Mouse (Mus musculus): ENCODE measurements around the gene Spindoc. TPM values are rescaled to one million over a fixed set of nuclear protein-coding genes. Genes with fewer than 3 reads are reported as not detected.
A peak's percentile ranks its signal among the peaks of the same experiment; 100 is the strongest.
"Not testable (repeated sequence)": the region's sequence is repeated elsewhere in the genome, so short reads cannot be mapped to it uniquely, and the experiment has no call there.

Gene Spindoc
- total and polyA plus RNA-seq, 2 experiments from 2014 or later: 19.0 to 37.1 TPM

DNA sequence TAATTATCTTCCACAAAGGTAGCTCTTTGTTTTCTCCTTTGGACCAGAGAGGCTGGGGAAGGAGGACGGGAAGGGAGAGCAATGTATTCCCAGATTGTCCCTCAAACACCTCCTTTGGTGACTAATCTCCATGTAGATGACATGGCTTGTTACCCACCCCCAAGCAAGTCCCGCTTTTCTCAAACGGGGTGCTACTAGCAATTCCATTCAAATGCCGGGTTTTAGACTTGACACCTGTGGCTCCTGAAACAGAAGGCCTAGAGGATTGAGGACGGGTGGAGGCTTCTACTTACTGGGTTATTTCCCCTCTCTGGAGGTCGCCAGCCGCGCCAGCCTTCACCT lies 917 bp downstream of the Spindoc start:
- no peak for TF ChIP-seq CTCF (IDR thresholded peaks at IDR 0.05; ENCODE audit: low read depth)
- peak overlapping the region; percentile 63 for H3K4me3 ChIP-seq (ENCODE audit: low read length)
- no peaks in the 10 kb centered on the region for H3K36me3 ChIP-seq (ENCODE audit: insufficient read depth, low read length)
- H3K27ac ChIP-seq: peak overlapping the region; percentile 95
- H3K9me3 ChIP-seq (ENCODE audit: low read length): no peaks in the 10 kb centered on the region
- no peaks in the 10 kb centered on the region for H3K27me3 ChIP-seq (ENCODE audit: insufficient read depth, low read length)
- whole genome bisulfite sequencing: 2% methylated on average over 8 of the region's 8 CpGs
- H3K4me2 ChIP-seq (ENCODE audit: low read depth, low read length): peak overlapping the region; percentile 75
- peak overlapping the region; percentile 90 for H3K9ac ChIP-seq (replicated peaks; ENCODE audit: low read length)
- ATAC-seq (no peak), DNase-seq (ENCODE audit: low spot score) (no peak)
- peaks cover 20% of the 10 kb centered on the region for H3K4me1 ChIP-seq (ENCODE audit: insufficient read depth, low read length)

DNA sequence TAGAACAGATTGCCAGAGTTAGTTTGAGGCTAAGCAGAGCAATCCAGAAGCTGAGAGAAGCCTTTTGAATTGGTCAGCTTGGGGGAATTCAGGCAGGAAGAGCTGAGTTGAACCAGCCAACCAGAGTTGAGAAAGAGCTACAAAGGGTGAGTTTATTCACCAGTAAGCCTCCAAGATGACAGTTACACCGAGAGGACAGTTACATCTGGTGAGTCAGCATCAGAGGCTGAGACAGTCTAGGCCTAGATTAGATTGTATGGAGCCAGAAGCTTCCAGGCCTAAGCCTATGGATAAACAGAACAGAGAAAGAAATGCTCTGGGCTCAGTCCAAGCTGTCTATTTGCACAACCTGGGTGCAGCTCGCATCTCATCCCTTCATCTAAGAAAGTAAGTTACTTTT lies 5.2 kb downstream of the Spindoc start:
- TF ChIP-seq CTCF (IDR thresholded peaks at IDR 0.05; ENCODE audit: low read depth): no peak
- peaks cover 13% of the 10 kb centered on the region; the same call in 1 of the 2 replicates for H3K4me1 ChIP-seq (ENCODE audit: insufficient read depth, low read length)
- WGBS: 85% methylated on average over 2 of the region's 2 CpGs
- H3K4me2 ChIP-seq (ENCODE audit: low read depth, low read length): no peak overlapping the region
- H3K9ac ChIP-seq (replicated peaks; ENCODE audit: low read length): no peak overlapping the region
- ATAC-seq (no peak), DNase-seq (ENCODE audit: low spot score) (no peak)
- H3K27me3 ChIP-seq (ENCODE audit: insufficient read depth, low read length): no peaks in the 10 kb centered on the region
- H3K4me3 ChIP-seq (ENCODE audit: low read length): no peak overlapping the region
- H3K27ac ChIP-seq: no peak overlapping the region
- peaks cover 26% of the 10 kb centered on the region for H3K36me3 ChIP-seq (ENCODE audit: insufficient read depth, low read length)
- H3K9me3 ChIP-seq (ENCODE audit: low read length): no peaks in the 10 kb centered on the region

DNA sequence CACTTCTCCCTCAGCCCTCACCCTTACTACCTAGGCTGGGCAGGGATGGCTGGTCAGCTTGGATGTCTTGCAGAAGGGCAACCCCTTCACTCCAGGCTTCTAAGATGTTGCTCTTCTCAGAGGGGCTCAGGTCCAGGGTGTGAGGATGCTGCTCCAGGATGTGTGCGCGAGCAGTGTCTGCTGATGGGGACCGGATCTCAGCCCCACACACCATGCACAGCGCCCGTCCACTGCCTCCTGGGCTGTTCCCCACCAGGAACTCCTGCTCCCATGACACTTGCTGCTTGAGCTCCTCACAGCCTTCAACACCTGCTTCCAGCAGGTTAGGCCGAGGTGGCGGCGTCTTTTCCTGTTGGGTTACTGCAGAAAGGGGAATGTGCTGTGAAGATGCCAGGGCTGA lies 8.3 kb downstream of the Spindoc start:
- Histone ChIP-seq H3K4me3 (ENCODE audit: low read length) (no peak overlapping the region), H3K27ac (no peak overlapping the region), H3K36me3 (ENCODE audit: insufficient read depth, low read length) (peaks cover 39% of the 10 kb centered on the region), H3K9ac (replicated peaks; ENCODE audit: low read length) (no peak overlapping the region), H3K4me2 (ENCODE audit: low read depth, low read length) (no peak overlapping the region), H3K4me1 (ENCODE audit: insufficient read depth, low read length) (no peaks in the 10 kb centered on the region), H3K27me3 (ENCODE audit: insufficient read depth, low read length) (no peaks in the 10 kb centered on the region), H3K9me3 (ENCODE audit: low read length) (no peaks in the 10 kb centered on the region)
- WGBS: 98% methylated on average over 8 of the region's 8 CpGs
- ATAC-seq (no peak), DNase-seq (ENCODE audit: low spot score) (no peak)
- no peak for TF ChIP-seq CTCF (IDR thresholded peaks at IDR 0.05; ENCODE audit: low read depth)

DNA sequence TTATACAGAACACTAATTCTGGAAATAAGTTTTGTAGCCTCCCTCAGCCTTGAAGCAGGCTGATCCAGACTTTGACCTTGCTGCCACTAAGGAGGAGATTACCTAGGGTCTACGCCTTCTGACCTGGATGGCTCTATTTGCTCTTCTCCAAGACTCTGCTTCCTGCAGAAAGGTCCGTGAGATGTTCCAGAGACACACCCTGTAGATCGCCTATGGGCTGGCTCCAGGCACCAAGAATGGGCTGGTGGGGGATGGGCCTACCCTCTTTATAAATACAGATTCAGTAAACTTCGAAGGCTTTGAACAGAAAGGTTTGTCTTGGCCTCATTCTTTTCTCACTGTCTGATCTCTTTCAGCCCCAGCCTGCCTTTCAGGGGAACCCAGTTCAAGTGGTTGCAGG lies 13.3 kb downstream of the Spindoc start:
- not testable (repeated sequence) for DNase-seq (ENCODE audit: low spot score); H3K9ac ChIP-seq (replicated peaks; ENCODE audit: low read length); ATAC-seq; H3K9me3 ChIP-seq (ENCODE audit: low read length); H3K27me3 ChIP-seq (ENCODE audit: insufficient read depth, low read length); H3K27ac ChIP-seq; H3K4me2 ChIP-seq (ENCODE audit: low read depth, low read length); H3K4me1 ChIP-seq (ENCODE audit: insufficient read depth, low read length); H3K4me3 ChIP-seq (ENCODE audit: low read length)
- WGBS: 90% methylated on average over 4 of the region's 4 CpGs
- H3K36me3 ChIP-seq (ENCODE audit: insufficient read depth, low read length): peaks cover 29% of the 10 kb centered on the region

DNA sequence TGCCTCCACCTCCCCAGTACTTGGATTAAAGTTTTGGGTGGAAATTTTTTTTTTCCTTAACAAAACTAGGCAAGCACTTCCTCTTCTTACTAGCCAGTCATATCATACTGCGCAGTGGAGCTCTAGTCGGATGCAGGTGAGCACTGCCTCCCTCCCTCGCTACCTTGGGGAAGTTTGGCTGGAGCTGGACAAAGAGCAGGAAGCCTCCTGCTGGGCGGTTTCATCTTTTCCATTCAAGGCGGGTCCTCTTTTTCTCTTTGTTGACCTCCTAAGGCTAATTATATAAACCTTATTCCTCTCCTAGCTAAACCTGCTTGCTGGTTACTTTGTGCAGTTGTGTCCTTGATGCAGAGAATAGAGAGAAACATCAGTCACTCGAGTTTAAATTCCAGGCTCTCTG lies 29.2 kb downstream of the Spindoc start:
- H3K36me3 ChIP-seq (ENCODE audit: insufficient read depth, low read length): peaks cover 8% of the 10 kb centered on the region; the same call in 1 of the 2 replicates
- no peak overlapping the region for H3K4me3 ChIP-seq (ENCODE audit: low read length)
- DNase-seq (ENCODE audit: low spot score) (no peak), ATAC-seq (no peak)
- no peak for TF ChIP-seq CTCF (IDR thresholded peaks at IDR 0.05; ENCODE audit: low read depth)
- no peak overlapping the region for H3K27ac ChIP-seq
- no peaks in the 10 kb centered on the region for H3K9me3 ChIP-seq (ENCODE audit: low read length)
- 43% methylated on average over 6 of the region's 6 CpGs for WGBS
- no peak overlapping the region for H3K9ac ChIP-seq (replicated peaks; ENCODE audit: low read length)
- no peaks in the 10 kb centered on the region for H3K27me3 ChIP-seq (ENCODE audit: insufficient read depth, low read length)
- H3K4me2 ChIP-seq (ENCODE audit: low read depth, low read length): no peak overlapping the region
- no peaks in the 10 kb centered on the region for H3K4me1 ChIP-seq (ENCODE audit: insufficient read depth, low read length)

DNA sequence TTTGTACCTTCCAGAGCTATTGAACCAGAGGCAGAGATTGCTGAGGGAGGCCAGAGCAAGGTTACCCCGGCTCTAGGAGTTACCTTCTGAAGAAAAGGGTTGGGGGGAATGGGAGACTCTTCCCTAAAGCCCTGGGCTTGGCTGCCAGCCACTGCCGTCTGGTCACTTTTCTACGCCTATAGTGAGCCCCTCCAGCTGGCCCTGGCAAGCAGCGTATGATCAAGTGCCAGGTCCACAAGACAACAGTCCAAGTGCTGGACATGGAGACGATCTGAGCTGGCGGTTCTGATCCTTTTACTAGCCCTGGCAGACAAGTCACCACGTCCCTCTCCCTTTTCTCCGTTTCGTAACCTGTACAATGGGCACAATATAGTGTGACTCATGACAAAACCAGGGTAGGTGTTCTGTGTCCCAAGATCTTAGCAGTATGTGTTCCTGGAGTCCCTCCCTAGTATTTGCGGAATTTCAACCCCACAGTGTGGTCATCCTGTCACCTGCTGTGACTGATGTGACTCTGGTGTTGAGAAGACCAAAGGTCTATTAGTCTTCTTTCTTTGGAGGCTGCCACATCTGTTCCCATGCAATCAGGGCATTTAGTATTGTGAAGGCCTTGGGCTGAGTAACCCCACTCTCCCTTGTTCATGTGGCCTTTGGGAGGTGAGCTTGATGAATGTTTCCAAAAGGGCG lies 29.8 kb downstream of the Spindoc start:
- peak; percentile 76 for DNase-seq (ENCODE audit: low spot score)
- Histone ChIP-seq H3K27me3 (ENCODE audit: insufficient read depth, low read length) (no peaks in the 10 kb centered on the region), H3K4me2 (ENCODE audit: low read depth, low read length) (no peak overlapping the region), H3K4me3 (ENCODE audit: low read length) (no peak overlapping the region), H3K36me3 (ENCODE audit: insufficient read depth, low read length) (peaks cover 8% of the 10 kb centered on the region; the same call in 1 of the 2 replicates), H3K4me1 (ENCODE audit: insufficient read depth, low read length) (no peaks in the 10 kb centered on the region), H3K27ac (no peak overlapping the region; the same call in 1 of the 2 replicates), H3K9ac (replicated peaks; ENCODE audit: low read length) (no peak overlapping the region), H3K9me3 (ENCODE audit: low read length) (no peaks in the 10 kb centered on the region)
- 42% methylated on average over 11 of the region's 11 CpGs for WGBS
- ATAC-seq: peak; percentile 70; the same call in 1 of the 2 replicates
- no peak for TF ChIP-seq CTCF (IDR thresholded peaks at IDR 0.05; ENCODE audit: low read depth)

DNA sequence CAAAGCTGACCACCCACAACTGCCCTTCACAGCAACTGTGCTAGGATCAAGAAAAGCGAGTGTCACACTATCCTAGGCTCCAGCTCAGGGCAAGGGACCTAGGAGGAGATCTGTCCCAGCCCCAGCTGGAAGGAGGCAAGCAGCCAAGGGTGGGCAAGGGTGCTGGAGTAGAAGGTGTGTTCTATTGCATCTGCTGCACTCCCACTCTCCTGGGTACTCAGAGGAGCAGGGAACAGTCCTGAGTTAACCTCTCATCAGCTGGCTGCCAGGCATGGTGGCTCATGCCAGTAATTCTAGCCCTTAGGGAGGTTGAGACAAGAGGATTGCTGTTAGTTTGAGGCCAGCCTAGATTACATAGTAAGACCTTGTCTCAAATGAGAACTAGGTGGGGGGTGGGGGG lies 32.8 kb downstream of the Spindoc start:
- Histone ChIP-seq H3K9ac (replicated peaks; ENCODE audit: low read length) (no peak overlapping the region), H3K4me3 (ENCODE audit: low read length) (no peak overlapping the region), H3K4me1 (ENCODE audit: insufficient read depth, low read length) (no peaks in the 10 kb centered on the region), H3K36me3 (ENCODE audit: insufficient read depth, low read length) (no peaks in the 10 kb centered on the region), H3K4me2 (ENCODE audit: low read depth, low read length) (no peak overlapping the region), H3K27me3 (ENCODE audit: insufficient read depth, low read length) (no peaks in the 10 kb centered on the region), H3K27ac (no peak overlapping the region), H3K9me3 (ENCODE audit: low read length) (no peaks in the 10 kb centered on the region)
- TF ChIP-seq CTCF (IDR thresholded peaks at IDR 0.05; ENCODE audit: low read depth): no peak
- DNase-seq (ENCODE audit: low spot score) (no peak), ATAC-seq (no peak)
- WGBS: 44% methylated on average over 1 of the region's 1 CpGs
